Mouse (Mus musculus): ENCODE measurements around the gene Pxn.

Gene Pxn

GRCm38 (mm10) chr5:115506454-115507201 lies at the start of gene Pxn:
TSS of gene Pxn (plus strand) at chr5:115506676.
- peak; percentile 92 for DNase-seq (ENCODE audit: low read depth, low spot score)

DNA sequence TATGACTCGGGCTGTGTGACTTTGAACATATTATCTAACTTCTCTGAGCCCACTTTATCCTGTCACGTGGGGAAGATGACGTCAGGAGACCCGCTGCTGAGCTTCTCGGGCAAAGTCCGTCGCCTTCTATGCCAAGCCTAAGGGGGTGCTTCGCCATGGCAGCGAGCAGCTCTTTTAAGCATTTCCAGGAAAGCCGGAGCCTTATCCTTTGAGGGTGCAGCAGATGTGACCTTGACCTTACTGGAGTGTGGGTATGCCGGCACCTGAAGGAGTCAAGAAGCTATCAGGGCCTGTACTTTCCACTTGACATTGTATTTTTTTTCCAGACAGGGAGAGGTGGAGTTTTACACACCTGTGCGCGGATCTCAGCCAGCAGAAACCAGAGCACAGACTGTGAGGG lies 47.6 kb upstream of the Pxn start:
- DNase-seq (ENCODE audit: low read depth, low spot score) = no peak

- no peak for DNase-seq (ENCODE audit: low read depth, low spot score)
Measured at GRCm38 (mm10) chr5:115464408-115465115, 41.9 kb upstream of the Pxn start.

DNA sequence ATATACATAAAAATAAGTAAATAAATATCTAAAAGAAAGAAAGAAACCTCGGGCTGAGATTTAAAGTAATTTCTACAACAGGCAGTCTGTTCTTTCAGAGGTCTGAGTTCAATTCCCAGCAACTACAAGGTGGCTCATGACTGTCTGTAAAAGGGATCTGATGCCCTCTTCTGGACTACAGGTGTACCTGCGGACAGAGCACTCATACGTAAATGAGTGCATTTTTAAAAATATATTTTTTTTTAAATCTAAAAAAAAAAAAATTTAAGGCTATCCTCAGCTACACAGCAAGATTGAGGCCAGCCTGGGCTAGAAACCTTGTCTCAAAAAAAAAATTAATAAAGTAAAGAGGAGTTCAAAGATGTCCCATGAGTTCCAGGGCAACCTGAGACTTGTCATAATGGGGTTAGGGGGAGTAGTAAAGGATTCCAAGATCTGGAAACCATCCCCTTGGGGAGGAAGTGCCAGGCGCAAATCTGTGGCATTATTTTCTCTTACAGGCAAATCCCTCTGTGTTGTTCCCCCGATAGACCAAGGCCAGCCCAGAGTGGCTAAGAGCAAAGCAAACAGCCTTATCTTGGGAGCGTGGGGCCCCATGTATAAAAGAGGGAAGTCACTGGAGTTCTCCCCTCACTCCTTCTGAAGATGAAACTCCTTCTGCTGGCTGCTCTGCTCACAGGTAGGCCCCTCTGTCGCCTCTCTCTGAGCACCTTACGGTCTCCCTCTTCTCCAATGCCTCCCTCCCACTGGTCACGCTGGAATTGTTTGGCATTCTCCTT lies 40.6 kb upstream of the Pxn start, which contains the start of gene Pla2g1b:
Gene Pla2g1b (plus strand): TSS at position 621 of the 779 bp plus-strand sequence.
- no peak for DNase-seq (ENCODE audit: low read depth, low spot score)

DNA sequence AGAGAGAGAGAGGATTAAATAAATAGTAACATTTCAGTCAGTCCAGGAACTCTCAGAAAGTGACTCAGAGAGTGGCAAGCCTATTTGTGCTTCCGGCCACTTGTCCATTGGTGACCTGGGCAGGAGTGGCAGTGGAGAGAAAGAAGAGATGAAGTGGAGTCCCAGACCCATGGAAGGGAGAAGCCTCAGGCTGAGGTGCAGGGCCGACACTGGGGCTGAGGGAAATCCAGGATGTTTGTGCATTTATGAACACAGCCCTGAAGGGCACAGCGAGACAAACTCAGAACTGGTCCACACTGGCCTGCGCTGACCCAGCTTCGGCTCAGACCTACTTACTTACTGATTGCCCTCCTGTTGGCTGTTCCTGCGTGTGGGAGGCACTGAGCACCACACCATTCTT lies 36.7 kb upstream of the Pxn start:
- DNase-seq (ENCODE audit: low read depth, low spot score) = no peak

GRCm38 (mm10) chr5:115470766-115471531 lies 35.5 kb upstream of the Pxn start:
- DNase-seq (ENCODE audit: low read depth, low spot score) = peak; percentile 54

DNA sequence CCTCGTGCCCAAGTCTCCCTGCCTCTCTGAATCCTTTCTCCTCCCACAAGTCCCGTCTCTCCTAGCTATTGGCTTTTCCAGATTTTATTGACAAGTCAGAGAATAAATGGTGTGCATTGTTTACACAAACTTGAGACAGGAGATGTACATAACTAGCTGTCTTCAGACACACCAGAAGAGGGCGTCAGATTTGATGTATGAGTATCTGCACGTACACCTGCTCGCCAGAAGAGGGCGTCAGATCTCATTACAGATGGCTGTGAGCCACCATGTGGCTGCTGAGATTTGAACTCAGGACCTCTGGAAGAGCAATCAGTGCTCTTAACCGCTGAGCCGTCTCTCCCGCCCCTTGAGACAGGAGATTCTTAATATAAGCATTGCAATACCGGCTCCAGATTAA lies 33.3 kb upstream of the Pxn start:
- DNase-seq (ENCODE audit: low read depth, low spot score) = no peak

DNA sequence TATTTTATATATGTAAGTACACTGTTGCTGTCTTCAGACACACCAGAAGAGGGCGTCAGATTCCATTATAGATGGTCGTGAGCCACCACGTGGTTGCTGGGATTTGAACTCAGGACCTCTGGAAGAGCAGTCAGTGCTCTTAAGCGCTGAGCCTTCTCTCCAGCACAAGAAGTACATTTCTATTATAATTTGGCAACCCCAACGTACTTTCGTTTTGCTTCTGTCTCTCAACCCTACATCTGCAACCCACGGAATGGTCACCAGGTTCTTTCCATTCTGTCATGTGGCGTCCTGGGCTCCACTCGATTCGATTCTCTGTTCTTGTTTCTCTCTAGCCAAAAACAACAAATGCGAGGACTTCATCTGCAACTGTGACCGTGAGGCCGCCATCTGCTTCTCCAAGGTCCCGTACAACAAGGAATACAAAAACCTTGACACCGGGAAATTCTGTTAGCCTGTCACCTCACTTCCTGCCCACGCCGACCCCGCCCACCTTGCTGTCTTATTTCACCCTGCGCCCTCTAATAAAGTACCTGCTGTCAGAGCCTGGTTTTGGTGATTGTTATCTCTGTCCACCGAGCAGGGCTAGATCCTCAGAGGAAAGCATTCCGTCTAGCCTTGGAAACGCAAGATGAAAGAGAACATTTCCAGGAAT lies 32.2 kb upstream of the Pxn start:
- DNase-seq (ENCODE audit: low read depth, low spot score) = peak; percentile 67

DNA sequence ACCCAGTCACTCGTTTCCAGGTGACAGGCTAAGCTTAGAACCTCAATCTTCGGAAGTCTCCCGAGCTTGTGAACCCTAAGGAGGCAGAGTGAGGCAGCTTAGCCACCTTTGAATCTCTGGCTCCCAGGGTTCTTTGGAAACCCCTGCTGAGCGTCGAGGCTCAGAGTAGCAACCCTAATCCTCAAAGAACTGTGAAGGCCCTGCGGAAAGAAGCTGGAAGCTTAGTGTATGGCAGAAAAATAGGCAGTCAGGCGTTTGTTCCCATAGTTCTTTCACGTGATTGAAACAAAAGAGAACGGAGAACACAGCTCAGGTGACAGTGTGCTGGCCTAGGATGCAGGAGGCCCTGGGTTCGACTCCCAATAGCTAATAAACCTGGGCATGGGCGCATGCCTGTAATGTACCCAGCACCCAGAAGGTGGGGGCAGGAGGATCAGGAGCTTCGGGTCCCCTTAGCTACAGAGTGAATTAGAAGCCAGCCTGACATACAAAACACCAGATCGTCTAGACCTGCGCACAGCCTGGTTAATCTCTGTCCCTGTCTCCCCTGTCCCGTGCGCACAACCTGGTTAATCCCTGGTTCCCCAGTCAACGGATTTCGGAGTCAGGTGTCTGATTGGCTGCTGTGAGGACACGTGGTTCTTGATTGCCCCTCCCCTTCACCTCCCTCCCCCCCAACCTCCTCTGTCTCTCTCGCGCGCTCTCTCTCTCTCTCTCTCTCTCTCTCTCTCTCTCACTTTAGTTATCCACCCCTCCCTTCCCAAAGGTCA lies 31.0 kb upstream of the Pxn start:
- peak; percentile 64 for DNase-seq (ENCODE audit: low read depth, low spot score)

DNA sequence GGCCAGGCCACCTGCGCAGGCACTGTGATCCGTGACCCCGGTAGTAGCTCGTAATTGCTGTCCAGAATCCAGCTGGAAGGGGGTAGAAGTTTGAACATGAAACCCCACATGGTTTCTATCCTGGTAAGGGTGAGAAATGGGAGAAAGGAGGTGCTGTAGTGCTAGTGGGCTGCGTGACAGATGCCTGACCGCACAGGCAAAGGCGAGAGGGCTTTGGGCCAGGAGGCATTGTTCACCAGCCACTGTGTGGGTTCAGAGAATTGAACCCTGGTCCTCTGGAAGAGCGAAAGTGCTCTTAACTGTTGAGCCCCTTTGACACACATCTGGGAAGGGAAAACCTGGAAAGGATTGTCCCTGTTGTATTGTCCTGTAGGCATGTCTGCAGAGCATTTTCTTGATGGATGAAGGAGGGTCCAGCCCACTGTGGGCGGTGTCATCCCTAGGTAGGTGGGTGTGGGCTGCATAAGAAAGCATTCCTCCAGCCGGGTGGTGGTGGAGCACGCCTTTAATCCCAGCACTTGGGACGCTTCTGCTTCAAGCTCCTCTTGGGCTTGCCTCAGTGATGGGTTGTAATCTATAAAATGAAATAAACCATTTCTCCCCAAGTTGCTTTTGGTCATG lies 30.3 kb upstream of the Pxn start:
- DNase-seq (ENCODE audit: low read depth, low spot score) = no peak

DNA sequence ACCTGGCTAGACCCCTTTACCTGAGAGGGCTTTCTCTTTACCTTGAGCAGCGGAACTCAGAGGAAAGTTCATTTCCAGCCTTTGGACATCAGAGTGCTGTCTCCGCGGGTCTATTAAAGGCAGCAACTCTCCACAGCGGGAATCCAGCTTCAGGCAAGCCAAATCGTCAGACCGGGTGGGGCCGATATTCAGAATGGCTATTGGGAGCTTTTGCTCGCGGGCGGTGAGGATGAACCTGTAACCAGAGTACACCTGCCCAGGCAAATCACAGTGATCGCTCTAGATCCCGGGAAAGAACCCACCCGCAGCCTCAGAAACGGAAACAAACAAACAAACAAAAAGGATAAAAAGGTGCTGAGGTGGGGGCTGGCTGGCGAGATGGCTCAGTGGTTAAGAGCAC lies 26.9 kb upstream of the Pxn start:
- DNase-seq (ENCODE audit: low read depth, low spot score) = no peak

DNA sequence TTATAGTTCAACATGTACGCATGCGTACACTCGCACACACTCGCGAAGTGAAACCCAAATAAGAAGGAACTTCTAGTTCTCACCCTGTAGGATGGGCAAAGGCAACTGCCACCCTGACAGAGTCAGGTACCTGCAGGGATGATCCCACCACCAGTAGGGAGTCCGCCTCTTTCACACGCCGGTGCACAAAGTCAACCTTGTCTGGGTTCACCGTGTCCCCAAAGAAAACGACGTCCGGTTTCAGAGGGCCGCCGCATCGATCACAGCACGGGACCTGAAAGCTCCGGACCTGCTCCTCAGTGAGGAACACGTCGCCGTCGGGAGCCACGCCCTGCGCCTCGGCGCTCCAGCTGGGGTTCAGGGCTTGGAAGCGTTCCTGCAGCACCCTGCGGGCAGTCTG lies 26.4 kb upstream of the Pxn start:
- DNase-seq (ENCODE audit: low read depth, low spot score) = no peak

DNA sequence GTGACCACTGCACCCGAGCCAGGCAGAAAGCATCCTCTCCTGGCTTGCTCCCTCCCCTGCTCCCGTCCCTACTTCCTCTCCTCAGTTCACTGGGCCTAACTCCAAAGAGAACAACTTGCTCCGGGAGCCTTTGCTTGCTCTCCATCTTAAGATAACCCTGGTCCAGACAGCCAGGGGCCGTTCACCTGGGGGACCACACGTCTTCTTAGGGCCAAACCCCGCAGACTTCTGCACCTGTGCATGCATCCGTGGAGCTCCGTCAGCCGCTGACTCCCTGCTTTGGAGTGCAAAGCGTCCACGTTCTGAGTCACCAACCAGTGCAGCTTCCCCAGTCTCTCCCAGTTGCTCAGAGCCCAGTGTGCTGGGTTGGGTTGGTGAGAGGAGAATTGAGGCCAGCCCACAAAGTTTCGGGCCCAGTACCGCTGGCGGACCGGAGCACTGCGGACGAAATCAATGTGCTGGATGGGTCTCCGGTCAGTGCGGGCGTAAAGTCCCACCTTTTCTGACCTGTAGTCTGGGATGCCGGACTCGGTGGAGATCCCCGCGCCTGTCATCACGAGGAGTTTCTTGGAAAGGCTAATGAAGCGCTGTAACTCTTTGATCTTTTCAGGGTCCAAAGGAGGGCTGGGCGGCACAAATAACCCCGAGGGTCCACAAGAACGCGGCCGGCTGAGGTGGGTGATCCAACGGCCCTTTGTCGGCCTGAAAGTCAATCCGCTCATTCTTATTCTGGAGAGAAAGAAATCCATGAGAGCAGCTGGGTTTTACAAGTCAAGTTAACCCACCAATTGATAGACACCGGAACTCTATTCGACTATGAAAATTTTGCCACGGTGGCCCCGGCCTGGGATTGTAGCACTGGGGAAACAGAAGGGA lies 23.8 kb upstream of the Pxn start:
- no peak for DNase-seq (ENCODE audit: low read depth, low spot score)

DNA sequence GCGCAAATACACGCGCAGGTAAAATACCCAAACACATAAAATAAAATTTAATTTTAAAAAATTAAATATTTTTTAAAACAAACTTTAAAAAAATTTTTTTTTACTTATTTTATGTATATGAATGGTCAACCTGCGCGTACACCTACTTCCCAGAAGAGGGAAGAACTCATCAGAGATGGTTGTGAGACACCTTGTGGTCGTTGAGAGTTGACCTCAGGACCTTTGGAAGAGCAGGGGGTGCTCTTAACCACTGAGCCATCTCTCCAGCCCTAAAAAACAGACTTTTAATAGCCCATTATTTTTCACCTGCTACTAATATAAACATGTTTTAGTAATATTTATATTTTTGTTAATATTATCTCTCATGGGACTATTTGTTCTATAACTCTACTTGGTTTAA lies 23.1 kb upstream of the Pxn start:
- no peak for DNase-seq (ENCODE audit: low read depth, low spot score)

DNA sequence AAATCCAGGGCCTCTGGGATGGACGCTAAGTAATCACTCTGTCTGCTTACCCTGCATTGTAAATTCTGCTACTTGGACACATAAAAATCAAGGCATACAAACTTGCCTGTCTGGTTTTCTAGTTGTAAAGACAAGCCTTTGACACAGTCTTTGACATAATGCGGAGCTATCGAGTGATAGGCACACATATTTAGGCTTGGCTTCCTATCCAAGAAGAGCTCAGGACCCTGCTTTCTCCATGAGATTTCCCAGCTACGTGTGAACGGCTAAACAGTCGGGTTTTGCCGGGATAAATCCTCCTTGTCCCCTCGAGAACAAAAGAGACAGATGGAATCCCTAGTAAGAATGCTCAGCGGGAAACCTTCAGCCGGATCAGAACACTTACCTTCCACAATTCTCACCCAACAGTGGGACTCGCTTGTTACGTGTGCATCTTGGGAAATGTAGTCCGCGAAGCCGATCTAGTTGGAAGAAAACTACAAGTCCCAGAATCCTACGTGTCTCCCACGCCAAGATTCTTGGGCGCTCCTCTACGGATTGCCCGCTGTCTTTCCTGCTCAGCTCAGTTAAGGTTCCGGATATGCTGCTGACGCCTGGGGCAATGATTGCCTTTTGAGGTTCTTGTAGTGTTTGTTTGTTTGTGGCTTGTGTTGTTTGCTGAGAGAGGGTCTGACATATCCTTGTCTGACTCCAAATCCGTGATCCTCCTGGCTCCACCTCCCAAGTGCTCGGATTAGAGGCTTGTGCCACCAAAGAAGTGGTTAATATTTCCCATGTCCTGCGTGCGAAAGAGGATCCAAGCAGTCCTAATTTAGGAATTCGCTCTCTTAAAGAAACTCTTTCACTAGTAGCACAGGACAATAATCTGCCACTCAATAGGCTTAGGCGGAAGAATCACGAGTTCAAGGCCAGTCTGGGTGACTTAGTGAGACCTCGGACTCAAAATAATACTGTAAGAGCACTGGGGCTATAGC lies 22.2 kb upstream of the Pxn start, which contains the start of gene Sirt4:
Gene Sirt4 (minus strand): TSS at position 779 of the 974 bp plus-strand sequence.
- peak; percentile 93 for DNase-seq (ENCODE audit: low read depth, low spot score)

DNA sequence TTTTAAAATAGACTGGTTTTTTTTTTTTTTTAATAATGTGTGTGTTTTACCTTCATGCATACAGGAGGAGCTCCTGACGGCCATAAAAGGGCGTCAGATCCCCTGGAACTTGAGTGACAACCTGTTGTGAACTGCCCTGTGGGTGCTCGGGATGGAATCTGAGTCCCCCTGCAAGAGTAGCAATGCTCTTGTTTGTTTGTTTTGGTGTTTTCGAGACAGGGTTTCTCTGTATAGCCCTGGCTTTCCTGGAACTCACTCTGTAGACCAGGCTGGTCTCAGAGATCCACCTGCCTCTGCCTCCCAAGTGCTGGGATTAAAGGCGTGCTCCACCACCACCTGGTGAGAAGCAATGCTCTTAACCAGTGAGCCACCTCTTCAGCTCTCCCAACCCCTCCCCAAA lies 21.5 kb upstream of the Pxn start:
- no peak for DNase-seq (ENCODE audit: low read depth, low spot score)

- DNase-seq (ENCODE audit: low read depth, low spot score) = no peak
Measured at GRCm38 (mm10) chr5:115485489-115486205, 20.8 kb upstream of the Pxn start.
